Mouse (Mus musculus): Measurements from ENCODE around the gene 2410131K14Rik. TPM values are rescaled to one million over a fixed set of nuclear protein-coding genes. Genes with fewer than 3 reads are reported as not detected.

2410131K14Rik gene
- polyA plus RNA-seq, 1 experiment from 2014 or later = 16.0 TPM

- WGBS = 16% methylated on average over 23 of the region's 23 CpGs
These were observed 49.2 kb downstream of the 2410131K14Rik start for GRCm38 (mm10) chr5:118294086-118294864.

GRCm38 (mm10) chr5:118294865-118295258, 49.8 kb downstream of the 2410131K14Rik start:
- no peaks in the 10 kb centered on the region for H3K36me3 ChIP-seq (ENCODE audit: control insufficient read depth, insufficient read depth, low read length)
- H3K27ac ChIP-seq (ENCODE audit: low read depth, low read length) = no peak overlapping the region; the same call in 1 of the 2 replicates
- H3K9ac ChIP-seq (replicated peaks; ENCODE audit: low read depth, low read length) = no peak overlapping the region
- WGBS = 87% methylated on average over 7 of the region's 7 CpGs
- H3K4me3 ChIP-seq (ENCODE audit: low read depth, low read length) = no peak overlapping the region
- no peaks in the 10 kb centered on the region for H3K27me3 ChIP-seq (ENCODE audit: control insufficient read depth, insufficient read depth, low read length)
- H3K4me2 ChIP-seq (ENCODE audit: low read depth, low read length) = no peak overlapping the region
- no peaks in the 10 kb centered on the region for H3K9me3 ChIP-seq (ENCODE audit: control insufficient read depth, low read length)
- ATAC-seq (ENCODE audit: low read depth) = no peak
- H3K4me1 ChIP-seq (ENCODE audit: control insufficient read depth, insufficient read depth, low read length) = peaks cover 6% of the 10 kb centered on the region; the same call in 1 of the 2 replicates

More at GRCm38 (mm10) chr5:118294086-118294864, 49.2 kb downstream of the 2410131K14Rik start:
- no peak overlapping the region for H3K9ac ChIP-seq (replicated peaks; ENCODE audit: low read depth, low read length)
- H3K4me1 ChIP-seq (ENCODE audit: control insufficient read depth, insufficient read depth, low read length) = peaks cover 6% of the 10 kb centered on the region; the same call in 1 of the 2 replicates
- H3K27me3 ChIP-seq (ENCODE audit: control insufficient read depth, insufficient read depth, low read length) = no peaks in the 10 kb centered on the region
- H3K27ac ChIP-seq (ENCODE audit: low read depth, low read length) = peak overlapping the region; percentile 55; the same call in 1 of the 2 replicates
- no peaks in the 10 kb centered on the region for H3K9me3 ChIP-seq (ENCODE audit: control insufficient read depth, low read length)
- H3K36me3 ChIP-seq (ENCODE audit: control insufficient read depth, insufficient read depth, low read length) = no peaks in the 10 kb centered on the region
- H3K4me3 ChIP-seq (ENCODE audit: low read depth, low read length) = no peak overlapping the region
- peak overlapping the region; percentile 32; the same call in 1 of the 2 replicates for H3K4me2 ChIP-seq (ENCODE audit: low read depth, low read length)
- peak; percentile 87 for ATAC-seq (ENCODE audit: low read depth)

- Histone ChIP-seq H3K27ac (ENCODE audit: low read depth, low read length) (no peak overlapping the region), H3K27me3 (ENCODE audit: control insufficient read depth, insufficient read depth, low read length) (no peaks in the 10 kb centered on the region), H3K9me3 (ENCODE audit: control insufficient read depth, low read length) (no peaks in the 10 kb centered on the region), H3K9ac (replicated peaks; ENCODE audit: low read depth, low read length) (no peak overlapping the region), H3K4me1 (ENCODE audit: control insufficient read depth, insufficient read depth, low read length) (peaks cover 6% of the 10 kb centered on the region; the same call in 1 of the 2 replicates), H3K4me3 (ENCODE audit: low read depth, low read length) (no peak overlapping the region), H3K4me2 (ENCODE audit: low read depth, low read length) (no peak overlapping the region), H3K36me3 (ENCODE audit: control insufficient read depth, insufficient read depth, low read length) (no peaks in the 10 kb centered on the region)
- 9% methylated on average over 12 of the region's 12 CpGs for WGBS
- peak; percentile 39; the same call in 1 of the 2 replicates for ATAC-seq (ENCODE audit: low read depth)
These were observed 52.3 kb downstream of the 2410131K14Rik start for GRCm38 (mm10) chr5:118297338-118297746.

GRCm38 (mm10) chr5:118299720-118300400, 54.8 kb downstream of the 2410131K14Rik start:
- Histone ChIP-seq H3K27ac (ENCODE audit: low read depth, low read length) (no peak overlapping the region), H3K9ac (replicated peaks; ENCODE audit: low read depth, low read length) (no peak overlapping the region), H3K36me3 (ENCODE audit: control insufficient read depth, insufficient read depth, low read length) (no peaks in the 10 kb centered on the region), H3K9me3 (ENCODE audit: control insufficient read depth, low read length) (no peaks in the 10 kb centered on the region), H3K4me1 (ENCODE audit: control insufficient read depth, insufficient read depth, low read length) (peaks cover 6% of the 10 kb centered on the region; the same call in 1 of the 2 replicates), H3K4me2 (ENCODE audit: low read depth, low read length) (no peak overlapping the region), H3K4me3 (ENCODE audit: low read depth, low read length) (no peak overlapping the region), H3K27me3 (ENCODE audit: control insufficient read depth, insufficient read depth, low read length) (no peaks in the 10 kb centered on the region)
- no peak for ATAC-seq (ENCODE audit: low read depth)
- WGBS = 87% methylated on average over 11 of the region's 11 CpGs

GRCm38 (mm10) chr5:118302466-118303155, 57.6 kb downstream of the 2410131K14Rik start:
- WGBS = 71% methylated on average over 9 of the region's 9 CpGs
- no peaks in the 10 kb centered on the region for H3K9me3 ChIP-seq (ENCODE audit: control insufficient read depth, low read length)
- no peaks in the 10 kb centered on the region for H3K27me3 ChIP-seq (ENCODE audit: control insufficient read depth, insufficient read depth, low read length)
- H3K9ac ChIP-seq (replicated peaks; ENCODE audit: low read depth, low read length) = no peak overlapping the region
- no peaks in the 10 kb centered on the region for H3K36me3 ChIP-seq (ENCODE audit: control insufficient read depth, insufficient read depth, low read length)
- H3K4me2 ChIP-seq (ENCODE audit: low read depth, low read length) = no peak overlapping the region
- no peak for ATAC-seq (ENCODE audit: low read depth)
- no peak overlapping the region for H3K27ac ChIP-seq (ENCODE audit: low read depth, low read length)
- H3K4me1 ChIP-seq (ENCODE audit: control insufficient read depth, insufficient read depth, low read length) = peaks cover 2% of the 10 kb centered on the region; the same call in 1 of the 2 replicates
- H3K4me3 ChIP-seq (ENCODE audit: low read depth, low read length) = no peak overlapping the region

GRCm38 (mm10) chr5:118304970-118305618, 60.1 kb downstream of the 2410131K14Rik start:
- WGBS = 88% methylated on average over 19 of the region's 19 CpGs

GRCm38 (mm10) chr5:118310389-118310788, 65.4 kb downstream of the 2410131K14Rik start:
- Histone ChIP-seq H3K27ac (ENCODE audit: low read depth, low read length) (no peak overlapping the region), H3K36me3 (ENCODE audit: control insufficient read depth, insufficient read depth, low read length) (no peaks in the 10 kb centered on the region), H3K4me1 (ENCODE audit: control insufficient read depth, insufficient read depth, low read length) (no peaks in the 10 kb centered on the region), H3K9ac (replicated peaks; ENCODE audit: low read depth, low read length) (no peak overlapping the region), H3K27me3 (ENCODE audit: control insufficient read depth, insufficient read depth, low read length) (no peaks in the 10 kb centered on the region), H3K4me3 (ENCODE audit: low read depth, low read length) (no peak overlapping the region), H3K4me2 (ENCODE audit: low read depth, low read length) (no peak overlapping the region), H3K9me3 (ENCODE audit: control insufficient read depth, low read length) (no peaks in the 10 kb centered on the region)
- no peak for ATAC-seq (ENCODE audit: low read depth)
- WGBS = 82% methylated on average over 6 of the region's 6 CpGs

More at GRCm38 (mm10) chr5:118304970-118305618, 60.1 kb downstream of the 2410131K14Rik start:
- H3K4me2 ChIP-seq (ENCODE audit: low read depth, low read length) = no peak overlapping the region
- H3K27me3 ChIP-seq (ENCODE audit: control insufficient read depth, insufficient read depth, low read length) = no peaks in the 10 kb centered on the region
- no peak overlapping the region for H3K27ac ChIP-seq (ENCODE audit: low read depth, low read length)
- H3K4me3 ChIP-seq (ENCODE audit: low read depth, low read length) = no peak overlapping the region
- no peak overlapping the region for H3K9ac ChIP-seq (replicated peaks; ENCODE audit: low read depth, low read length)
- ATAC-seq (ENCODE audit: low read depth) = no peak
- H3K9me3 ChIP-seq (ENCODE audit: control insufficient read depth, low read length) = no peaks in the 10 kb centered on the region
- H3K4me1 ChIP-seq (ENCODE audit: control insufficient read depth, insufficient read depth, low read length) = no peaks in the 10 kb centered on the region
- no peaks in the 10 kb centered on the region for H3K36me3 ChIP-seq (ENCODE audit: control insufficient read depth, insufficient read depth, low read length)

GRCm38 (mm10) chr5:118311251-118311650, 66.2 kb downstream of the 2410131K14Rik start:
- H3K4me1 ChIP-seq (ENCODE audit: control insufficient read depth, insufficient read depth, low read length) = no peaks in the 10 kb centered on the region
- H3K27ac ChIP-seq (ENCODE audit: low read depth, low read length) = no peak overlapping the region
- no peak overlapping the region for H3K4me3 ChIP-seq (ENCODE audit: low read depth, low read length)
- ATAC-seq (ENCODE audit: low read depth) = no peak
- H3K9ac ChIP-seq (replicated peaks; ENCODE audit: low read depth, low read length) = no peak overlapping the region
- H3K27me3 ChIP-seq (ENCODE audit: control insufficient read depth, insufficient read depth, low read length) = no peaks in the 10 kb centered on the region
- 52% methylated on average over 10 of the region's 10 CpGs for WGBS
- no peak overlapping the region for H3K4me2 ChIP-seq (ENCODE audit: low read depth, low read length)
- no peaks in the 10 kb centered on the region for H3K9me3 ChIP-seq (ENCODE audit: control insufficient read depth, low read length)
- H3K36me3 ChIP-seq (ENCODE audit: control insufficient read depth, insufficient read depth, low read length) = no peaks in the 10 kb centered on the region

Measured in neural tube, embryonic 14.5 days (tissue).